Mouse (Mus musculus) retina, adult 2 months (tissue): ENCODE measurements around the gene S1pr4.

Experiments
- DNase-seq: peaks from one replicate; pipeline ENCODE4 v3.0.0-alpha.2; 2012; ENCODE audit warnings: low read depth, low spot score

S1pr4 gene

GRCm38 (mm10) chr10:81464405-81465264 is 35.3 kb downstream of the S1pr4 start:
- DNase-seq: no peak

DNA sequence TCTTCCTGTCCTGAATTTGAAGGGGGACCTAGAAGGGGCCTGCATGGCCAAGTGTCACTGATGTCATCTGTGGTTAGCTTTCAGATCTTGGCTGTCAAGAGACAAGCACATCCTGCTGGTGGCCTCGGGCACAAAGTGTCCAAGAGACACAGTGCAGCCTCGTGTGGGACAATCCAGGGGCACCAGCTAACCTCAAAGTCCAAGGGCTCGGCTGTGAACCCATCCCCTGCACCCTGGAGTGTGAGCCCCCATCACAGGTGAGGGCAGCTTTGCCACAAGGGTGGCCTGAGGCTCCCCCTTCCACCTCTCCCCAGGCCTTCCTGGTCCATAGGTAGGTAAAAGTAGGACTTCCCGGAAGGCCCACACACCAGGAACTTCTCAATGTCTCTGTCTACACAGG is 36.4 kb downstream of the S1pr4 start:
- no peak for DNase-seq

DNA sequence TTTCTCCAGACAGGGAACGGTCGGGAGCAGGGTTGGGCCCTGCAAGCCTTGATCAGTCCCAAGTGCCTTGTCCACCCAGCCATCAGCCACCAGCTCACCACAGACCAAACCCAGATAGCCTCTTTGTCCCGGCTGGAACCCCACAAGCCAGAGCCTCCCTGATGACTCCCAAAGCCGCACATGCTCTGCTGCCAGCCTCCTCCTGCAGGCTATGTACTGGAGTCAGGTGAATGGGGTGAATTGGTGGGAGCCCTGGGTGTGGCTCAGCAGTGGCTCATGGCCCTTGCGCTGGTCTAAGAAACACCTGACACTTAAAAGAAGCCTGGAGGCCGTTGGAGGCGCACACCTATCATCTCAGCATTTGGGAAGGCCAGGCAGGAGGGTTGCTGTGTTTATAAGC is 37.0 kb downstream of the S1pr4 start:
- DNase-seq: no peak

- no peak for DNase-seq
These were observed 37.5 kb downstream of the S1pr4 start for GRCm38 (mm10) chr10:81462415-81462804.

DNA sequence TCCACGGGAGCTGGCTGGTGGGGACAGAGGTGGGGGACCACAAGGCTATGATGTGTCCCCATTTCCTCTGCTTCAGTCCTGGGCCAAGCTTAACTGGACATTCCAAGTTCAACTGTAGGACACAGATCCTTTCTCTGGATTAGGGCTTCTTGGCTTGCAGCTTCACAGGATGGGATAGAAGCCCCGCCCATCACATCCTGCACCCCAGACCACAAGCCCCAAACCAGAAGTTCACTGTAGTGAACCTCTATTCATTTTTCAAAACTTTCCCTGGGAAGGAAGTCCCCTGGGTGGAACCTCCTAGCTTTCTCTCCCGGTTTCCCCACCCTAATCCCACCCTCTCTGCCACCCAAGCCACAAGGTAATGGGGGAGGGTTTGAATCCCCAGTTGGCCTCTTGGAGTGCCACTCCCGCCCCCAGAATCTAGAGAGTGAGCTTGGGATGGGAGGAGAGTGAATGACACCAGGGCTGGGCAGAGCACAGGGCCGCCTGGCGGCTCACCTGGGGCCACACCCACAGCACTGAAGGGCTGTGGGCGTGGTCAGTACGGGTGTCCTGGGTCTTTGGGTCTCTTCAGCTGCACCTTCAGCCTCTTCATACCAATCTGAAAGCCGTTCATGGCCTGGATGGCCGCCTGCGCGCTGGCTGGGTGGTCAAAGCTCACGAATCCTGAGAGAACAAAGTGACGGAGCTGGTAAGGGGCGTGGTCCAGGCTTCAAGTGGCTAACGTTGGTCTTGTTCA is 38.1 kb downstream of the S1pr4 start:
- no peak for DNase-seq

GRCm38 (mm10) chr10:81460951-81461350 is 39.0 kb downstream of the S1pr4 start:
- DNase-seq: no peak

DNA sequence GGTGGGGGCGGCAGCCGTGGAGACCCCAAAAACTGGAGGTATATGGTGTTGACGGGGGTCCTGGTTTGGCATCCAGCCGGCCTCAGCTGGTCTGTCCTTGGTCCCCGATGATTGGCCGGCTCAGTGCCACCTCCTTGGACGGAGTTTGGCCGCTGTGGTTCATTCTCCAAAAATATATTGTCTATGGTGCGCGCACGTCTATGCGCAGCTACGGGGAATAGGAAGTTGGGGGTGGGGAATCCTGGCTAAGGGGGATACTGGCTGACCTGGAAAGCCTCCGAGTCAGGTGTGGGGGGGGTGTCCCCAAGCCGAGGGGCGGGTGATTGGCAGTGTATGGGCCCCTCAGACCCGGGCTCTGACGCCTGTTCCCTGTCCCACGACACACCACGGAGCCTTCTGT is 39.5 kb downstream of the S1pr4 start:
- no peak for DNase-seq

GRCm38 (mm10) chr10:81459399-81459798 is 40.5 kb downstream of the S1pr4 start:
- no peak for DNase-seq

DNA sequence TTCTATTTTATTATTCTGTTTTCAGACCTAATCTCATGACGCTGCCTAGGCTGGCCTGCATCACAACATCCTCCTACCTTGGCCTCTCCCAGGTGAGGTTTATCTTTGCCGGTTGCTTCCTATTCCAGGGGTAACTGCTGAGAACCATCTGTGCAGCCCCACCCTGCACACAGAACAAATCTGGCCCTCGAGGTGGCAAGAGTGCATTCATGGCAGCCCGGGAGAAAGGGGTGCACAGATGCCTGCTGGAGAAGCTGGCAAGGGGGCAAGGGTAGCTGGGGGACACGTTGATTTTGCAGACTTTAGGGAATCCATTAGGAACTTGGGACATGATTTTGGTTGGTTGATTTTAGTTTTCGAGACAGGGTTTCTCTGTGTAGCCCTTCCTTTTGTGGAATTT is 41.7 kb downstream of the S1pr4 start:
- no peak for DNase-seq

- no peak for DNase-seq
These were observed 42.3 kb downstream of the S1pr4 start for GRCm38 (mm10) chr10:81457624-81458023.

DNA sequence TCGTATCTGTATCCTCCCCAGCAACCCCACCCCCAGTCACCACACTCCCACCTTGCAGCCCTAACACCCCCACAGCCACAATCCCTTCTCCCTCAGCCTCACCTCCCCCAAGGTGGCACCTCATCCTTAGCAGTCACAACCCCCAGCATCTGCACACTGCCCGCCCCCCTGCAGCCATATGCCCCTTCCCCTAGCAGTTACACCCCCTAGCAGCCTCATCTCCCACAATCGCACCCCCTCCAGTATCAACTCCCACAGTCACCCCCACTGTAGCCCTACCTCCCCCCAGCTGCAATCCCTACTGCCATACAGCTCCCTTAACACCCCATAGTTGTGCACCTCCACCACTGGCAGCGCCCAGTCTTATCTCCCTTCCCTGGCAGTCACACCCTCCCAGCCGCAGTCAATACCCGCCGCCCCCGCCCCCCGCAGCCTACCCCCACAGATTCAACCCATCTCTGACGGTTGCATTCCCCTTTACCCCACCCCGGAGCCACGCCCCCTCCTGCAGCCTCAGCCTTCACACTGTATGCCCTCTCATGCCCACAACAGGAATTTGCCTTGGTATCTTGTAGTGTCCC is 42.9 kb downstream of the S1pr4 start:
- no peak for DNase-seq

DNA sequence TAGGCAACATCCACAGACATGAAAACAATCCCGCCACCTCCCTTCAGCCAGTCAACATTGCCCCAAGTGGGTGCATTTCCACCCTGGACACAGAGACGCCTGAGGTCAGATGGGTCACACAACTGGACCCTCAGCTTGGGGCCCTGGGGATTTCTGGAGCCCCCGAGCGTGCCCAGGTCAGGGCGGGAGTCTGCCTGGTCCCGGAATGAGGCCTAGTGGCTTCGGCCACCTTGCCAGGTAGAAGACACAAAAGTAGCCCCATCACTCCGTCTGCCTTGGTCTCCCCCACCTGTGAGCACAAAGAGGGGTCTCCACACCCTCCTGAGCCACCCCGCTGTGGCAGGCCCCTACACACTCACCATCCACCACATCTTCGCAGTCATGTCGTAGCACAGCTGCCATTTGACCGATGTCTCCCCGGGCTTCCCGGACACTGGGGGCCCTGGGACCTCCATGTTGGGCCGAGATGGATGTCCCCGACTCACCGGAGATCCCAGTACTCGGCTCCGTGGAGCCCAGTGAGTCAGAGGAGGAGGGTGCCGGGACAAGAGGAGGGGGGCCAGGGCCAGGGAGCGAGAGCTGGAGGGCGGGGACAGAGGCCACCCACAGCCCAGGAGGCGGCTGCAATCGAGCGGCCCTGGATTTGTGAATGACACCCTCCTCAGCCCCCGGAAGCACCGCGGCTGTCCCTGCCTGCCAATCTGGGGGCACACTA is 44.6 kb downstream of the S1pr4 start, which contains the start of gene Nfic:
TSS of gene Nfic (minus strand) at position 455 of the 715 bp plus-strand sequence.
- DNase-seq: no peak

DNA sequence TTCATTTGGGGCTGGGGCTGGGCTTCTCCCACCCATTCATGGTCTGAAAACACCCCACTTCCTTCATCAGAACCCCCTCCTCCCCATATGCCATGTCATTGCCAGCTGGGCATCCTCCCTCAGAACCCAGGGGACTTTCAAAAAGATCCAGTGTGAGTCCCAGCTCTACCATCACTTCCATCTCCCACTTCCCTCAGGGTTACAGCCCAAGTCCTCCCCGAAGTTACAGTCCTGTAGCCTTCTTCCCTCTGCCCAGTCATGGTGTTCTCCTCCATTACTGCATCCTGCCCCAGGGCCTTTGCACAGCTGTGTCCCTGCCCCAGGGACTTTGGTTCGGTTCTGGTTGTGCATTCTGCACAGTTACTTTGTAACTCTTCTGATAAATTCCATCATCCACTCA is 45.8 kb downstream of the S1pr4 start:
- no peak for DNase-seq

DNA sequence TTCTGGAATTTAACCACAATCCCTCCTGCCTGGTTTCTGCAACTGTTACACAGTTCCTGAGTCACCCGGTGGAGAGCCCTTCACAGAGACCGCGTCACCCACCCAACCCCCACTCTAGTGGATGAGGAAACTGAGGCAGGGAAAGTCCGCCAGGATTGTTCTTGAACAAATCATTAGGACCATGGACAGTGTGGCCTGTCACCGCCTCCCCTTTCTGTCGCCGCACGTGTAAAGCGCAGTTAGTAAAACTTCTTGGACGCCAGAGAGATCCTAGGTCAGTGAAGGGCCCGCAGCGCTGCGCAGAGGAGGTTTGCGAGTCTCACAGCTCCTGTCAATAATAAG is 47.0 kb downstream of the S1pr4 start:
- no peak for DNase-seq

- no peak for DNase-seq
These were observed 47.5 kb downstream of the S1pr4 start for GRCm38 (mm10) chr10:81452237-81452946.

DNA sequence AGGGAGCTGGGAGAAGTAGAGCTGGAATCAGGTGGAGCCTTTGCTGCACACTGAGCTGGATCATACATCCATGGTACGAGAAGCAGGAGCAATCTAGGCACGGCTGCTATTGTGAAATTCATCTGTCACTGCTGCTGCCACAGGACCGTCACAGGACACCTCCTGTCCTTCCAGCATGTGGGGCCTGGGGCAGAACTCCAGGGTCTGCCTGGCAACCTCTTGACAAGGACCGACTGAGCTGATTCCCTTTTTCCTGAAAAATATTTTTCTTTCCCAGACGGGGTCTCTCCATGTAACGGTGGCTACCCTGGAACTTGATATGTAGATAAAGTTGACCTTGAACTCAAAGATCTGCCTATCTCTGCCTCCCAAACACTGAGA is 48.6 kb downstream of the S1pr4 start:
- DNase-seq: no peak

DNA sequence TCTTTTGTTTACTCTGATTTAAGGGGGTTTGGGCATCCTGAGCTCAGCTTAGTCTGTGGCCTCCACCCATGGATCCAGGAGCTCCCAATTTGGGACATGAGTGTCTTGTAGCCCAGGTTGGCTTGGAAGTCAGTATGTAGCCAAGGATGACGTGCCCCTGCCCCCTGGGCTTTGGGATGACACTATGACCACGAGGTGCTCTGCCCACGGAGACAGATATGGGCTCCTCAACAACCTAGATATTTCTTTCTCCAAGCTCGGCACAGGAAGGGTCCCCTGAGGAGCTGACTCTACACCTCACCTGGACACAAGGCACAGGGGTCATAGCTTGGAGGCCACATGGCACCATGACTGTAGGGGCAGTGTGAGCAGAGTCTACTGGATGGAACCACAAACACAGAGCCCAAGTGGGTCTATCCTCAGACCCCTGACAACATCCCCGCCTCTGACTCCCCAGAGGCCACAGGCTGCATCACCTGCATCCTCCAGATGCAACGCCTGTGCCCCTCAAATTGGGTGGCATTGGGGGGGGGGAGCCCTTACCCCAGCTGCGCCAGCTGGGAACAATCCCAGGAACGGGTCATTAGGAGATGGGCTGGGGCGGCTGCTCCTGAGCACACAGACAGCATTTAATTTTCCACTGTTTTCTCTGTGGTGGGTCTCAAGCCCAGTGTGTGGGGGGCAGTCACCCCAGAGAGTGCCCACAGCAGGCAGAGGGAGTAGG is 49.1 kb downstream of the S1pr4 start:
- DNase-seq: no peak

GRCm38 (mm10) chr10:81450140-81450539 is 49.8 kb downstream of the S1pr4 start:
- peak; percentile 87 for DNase-seq
